Mouse (Mus musculus) brain, adult 2 months (tissue): Measurements from ENCODE around the gene Gspt1.

Experiments used
- DNase-seq: peaks from one replicate; pipeline ENCODE4 v3.0.0; 2011; ENCODE audit warnings: low read depth, low spot score

Gspt1 gene

DNA sequence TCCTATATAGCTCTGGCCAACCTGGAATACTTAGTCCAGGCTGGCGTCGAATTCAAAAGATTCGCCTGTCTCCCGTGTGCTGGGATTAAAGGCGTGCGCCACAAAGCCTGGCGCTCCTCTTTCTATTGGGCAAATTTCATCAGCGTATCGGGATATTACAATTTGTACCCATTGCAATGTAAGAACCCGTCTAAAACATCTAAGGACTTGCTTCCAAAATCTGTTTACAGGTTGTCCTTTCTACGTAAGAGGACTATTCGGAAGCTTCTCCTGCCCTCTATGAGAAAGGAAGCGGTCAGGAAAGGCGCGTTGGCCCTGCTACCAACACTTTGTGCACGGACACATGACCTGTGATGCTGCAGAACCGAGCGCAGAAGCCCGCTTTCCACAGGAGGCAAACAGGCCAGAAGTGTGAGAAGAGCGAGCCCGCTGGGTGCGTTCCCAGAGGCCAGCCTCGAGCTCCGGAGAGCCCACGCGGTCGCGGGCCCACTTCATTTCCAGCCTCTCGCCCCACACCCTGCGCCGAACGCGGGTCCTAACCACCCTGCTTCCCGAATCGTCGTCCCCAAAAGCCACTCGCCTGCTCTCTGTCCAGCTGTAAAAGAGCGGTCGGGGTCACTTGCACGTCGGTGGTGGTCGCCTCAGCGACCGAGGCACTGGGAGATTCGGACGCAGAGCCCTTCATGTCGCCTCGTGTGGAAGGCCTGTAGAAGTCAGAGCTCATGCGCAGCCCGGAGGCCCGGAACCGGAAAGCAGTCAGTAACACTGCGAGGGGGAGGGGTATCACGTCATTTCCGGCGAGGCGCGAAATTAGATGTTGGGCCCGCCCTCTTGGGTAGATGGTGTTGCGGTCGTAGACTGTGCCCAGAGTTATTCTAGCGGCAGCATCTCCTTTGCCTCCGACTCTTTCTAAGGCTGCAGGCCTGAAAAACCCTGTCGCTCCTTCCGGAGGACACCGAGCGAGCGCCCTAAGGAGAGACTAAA, 51.3 kb downstream of the Gspt1 start, which contains the start of gene Rsl1d1:
Rsl1d1 (minus strand) TSS at position 761 of the 984 bp plus-strand sequence.
- peak; percentile 98 for DNase-seq

DNA sequence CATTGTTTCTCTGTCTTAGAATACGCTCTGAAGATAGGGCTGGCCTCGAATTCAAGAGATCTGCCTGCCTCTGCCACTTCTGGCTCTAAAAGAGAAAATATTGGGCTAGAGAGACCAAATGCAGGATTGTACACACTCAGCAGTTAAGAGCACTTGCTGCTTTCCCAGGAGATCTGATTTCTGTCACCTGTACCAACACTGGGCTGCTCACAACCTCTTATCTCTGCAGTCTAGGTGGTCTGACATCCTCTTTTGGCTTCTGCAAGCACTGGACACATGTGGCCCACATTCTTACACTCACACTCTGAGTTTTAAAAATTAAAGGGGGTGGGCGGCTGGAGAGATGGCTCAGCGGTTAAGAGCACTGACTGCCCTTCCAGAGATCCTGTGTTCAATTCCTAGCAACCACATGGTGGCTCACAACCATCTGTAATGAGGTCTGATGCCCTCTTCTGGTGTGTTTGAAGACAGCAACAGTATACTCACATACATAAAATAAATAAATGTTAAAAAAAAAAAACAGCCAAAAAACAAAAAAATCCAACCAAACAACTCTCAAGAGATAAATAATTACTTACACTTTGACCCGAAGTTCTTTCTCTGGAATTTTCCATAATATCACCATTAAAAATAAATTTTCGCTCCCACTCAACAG, 52.3 kb downstream of the Gspt1 start:
- DNase-seq = no peak

DNA sequence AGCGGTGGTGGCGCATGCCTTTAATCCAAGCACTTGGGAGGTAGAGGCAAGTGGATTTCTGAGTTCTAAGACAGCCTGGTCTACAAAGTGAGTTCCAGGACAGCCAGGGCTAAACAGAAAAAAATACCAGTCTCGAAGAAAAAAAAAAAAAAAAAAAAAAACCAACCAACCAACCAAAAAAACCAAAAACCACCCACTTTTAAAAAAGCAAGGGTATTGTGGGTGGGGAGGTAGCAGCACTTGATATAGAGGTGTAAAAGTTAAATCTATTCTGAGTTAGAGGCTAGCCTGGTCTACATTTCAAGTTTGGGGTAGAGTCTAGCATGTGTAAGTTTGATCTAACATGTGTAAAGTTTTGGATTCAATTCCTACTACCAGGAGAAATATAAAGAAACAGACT, 53.9 kb downstream of the Gspt1 start:
- no peak for DNase-seq

DNA sequence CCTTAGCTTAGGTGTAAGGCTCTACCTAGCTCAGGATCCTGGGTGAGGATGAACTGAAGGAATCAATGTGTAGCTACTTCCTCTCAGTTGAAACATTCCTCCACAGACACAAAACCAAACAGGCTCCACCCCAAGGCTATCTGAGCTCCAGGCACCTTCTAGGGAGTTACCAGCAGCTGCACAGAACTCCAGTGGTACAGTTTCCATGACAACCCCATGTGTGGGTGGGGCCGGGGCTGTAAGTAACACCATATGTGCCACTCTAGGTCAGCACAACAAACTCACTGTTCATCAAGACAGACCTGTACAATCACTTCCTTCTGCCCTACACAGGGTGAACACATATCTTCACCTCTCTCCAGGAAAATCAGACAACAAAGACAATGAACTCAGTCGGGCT, 55.7 kb downstream of the Gspt1 start:
- DNase-seq = peak; percentile 29

DNA sequence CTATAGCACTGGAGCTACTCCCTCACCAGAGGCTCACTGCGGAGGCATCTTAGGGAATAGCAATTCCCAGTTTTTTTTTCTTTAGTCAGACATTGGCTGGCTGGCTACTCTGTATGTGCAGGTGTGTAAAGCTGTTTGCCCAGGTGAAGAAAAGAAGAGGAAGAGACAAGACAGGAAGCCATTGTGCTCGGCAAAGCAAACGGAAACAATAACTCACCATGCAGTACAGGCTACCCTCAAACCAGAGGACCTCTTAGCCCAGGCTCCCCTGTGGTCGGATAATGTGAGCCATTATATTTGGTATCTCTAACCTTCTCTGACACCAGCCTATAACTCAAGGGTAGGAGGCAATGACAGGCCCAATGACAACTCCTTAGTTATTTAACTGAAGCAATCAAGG, 57.1 kb downstream of the Gspt1 start:
- no peak for DNase-seq

GRCm38 (mm10) chr16:11193231-11193630, 60.9 kb downstream of the Gspt1 start:
- no peak for DNase-seq

- DNase-seq = peak; percentile 87
These were observed 64.0 kb downstream of the Gspt1 start for GRCm38 (mm10) chr16:11190150-11190549.

- no peak for DNase-seq
These were observed 76.7 kb downstream of the Gspt1 start for GRCm38 (mm10) chr16:11177404-11177803.

GRCm38 (mm10) chr16:11176884-11177244, 77.3 kb downstream of the Gspt1 start:
- DNase-seq = no peak

GRCm38 (mm10) chr16:11176208-11176883, 77.8 kb downstream of the Gspt1 start, which contains the start of gene Zc3h7a:
Gene Zc3h7a, minus strand, starts transcription at chr16:11176393.
- DNase-seq = peak; percentile 95

DNA sequence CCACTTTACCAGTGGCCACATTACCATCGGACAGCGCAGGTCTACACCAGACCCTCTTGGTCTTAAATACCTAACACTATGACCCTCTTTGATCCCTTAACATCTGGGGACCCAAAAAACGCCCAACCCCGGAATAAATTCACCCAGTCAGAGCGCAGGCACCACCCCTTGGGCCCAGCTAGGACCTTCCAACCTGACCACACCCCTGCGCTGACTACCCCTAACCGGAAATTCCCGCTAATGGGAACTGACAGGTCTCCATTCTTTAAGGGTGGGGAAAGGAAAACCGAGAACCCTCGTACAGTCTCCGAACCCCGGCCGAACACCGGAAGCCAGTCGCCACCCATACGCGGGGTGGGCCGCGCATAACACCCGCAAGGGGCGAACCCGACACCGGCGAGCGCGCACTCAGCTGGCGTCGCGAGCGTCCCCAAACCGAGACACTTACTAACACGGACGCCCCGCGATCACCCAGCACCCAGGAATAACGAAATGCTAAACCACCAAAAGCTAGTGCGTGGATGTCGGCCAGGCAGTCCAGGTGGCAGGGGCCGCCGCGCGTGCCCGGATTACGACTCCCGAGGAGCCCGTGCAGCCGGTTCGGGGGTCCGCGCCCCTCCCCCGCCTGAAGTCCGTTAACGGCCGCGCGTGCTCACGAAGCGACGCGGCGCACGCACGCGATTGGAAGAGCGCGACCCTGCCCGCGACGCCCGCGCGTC, 78.5 kb downstream of the Gspt1 start:
- peak; percentile 61 for DNase-seq

DNA sequence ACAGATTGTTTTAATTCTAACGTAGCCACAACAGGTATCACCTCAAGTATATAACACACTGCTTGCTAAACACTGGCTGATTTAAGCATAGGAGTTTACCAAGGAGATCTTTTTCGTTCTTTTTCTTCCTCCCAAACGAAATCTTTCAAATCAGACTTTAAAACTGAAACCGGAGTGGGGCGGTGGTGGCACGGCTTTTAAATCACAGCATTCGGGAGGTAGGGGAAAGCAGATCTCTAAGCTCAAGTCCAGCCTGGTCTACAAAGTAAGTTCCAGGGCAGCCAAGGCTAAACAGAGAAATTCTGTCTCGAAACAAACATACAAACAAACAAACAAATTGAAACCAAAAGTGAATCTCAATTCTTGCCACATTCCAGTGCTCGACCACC, 79.0 kb downstream of the Gspt1 start:
- peak; percentile 13 for DNase-seq

DNA sequence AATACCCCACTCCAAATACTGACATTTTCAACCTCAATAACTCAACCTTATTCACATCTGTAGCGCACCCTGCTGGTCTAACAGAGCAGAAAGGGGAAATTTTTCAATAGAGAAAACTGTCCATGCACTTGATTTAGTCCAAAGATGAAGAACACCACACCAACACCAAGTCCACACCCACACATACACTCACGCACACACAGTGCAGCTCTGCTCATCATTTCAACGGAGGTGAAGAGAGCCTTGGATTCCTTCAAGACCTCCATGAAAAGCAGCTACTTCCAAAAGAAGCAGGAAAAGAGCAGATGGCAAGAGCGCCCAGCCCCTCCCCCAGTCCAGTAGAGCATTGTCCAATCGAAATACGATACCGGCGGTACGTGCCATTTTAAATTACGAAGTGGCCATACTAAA, 79.4 kb downstream of the Gspt1 start:
- DNase-seq = peak; percentile 68

GRCm38 (mm10) chr16:11171679-11172078, 82.4 kb downstream of the Gspt1 start:
- DNase-seq = no peak
